Mouse (Mus musculus): ENCODE results near the gene Riox2.

- no peak for TF ChIP-seq CTCF (IDR thresholded peaks at IDR 0.05; ENCODE audit: borderline replicate concordance, extremely low read depth, insufficient read depth, insufficient read length)
- no peak for TF ChIP-seq POLR2A (IDR thresholded peaks at IDR 0.05; ENCODE audit: borderline replicate concordance, extremely low read depth, insufficient read depth, insufficient read length, poor library complexity, severe bottlenecking)
Observed at GRCm38 (mm10) chr16:59515169-59515568, 43.6 kb downstream of the Riox2 start.

Data from brain, embryonic 14.5 days (tissue).